21 mouse cellular contexts compared by ENCODE assay signal in the genomic region with DNA sequence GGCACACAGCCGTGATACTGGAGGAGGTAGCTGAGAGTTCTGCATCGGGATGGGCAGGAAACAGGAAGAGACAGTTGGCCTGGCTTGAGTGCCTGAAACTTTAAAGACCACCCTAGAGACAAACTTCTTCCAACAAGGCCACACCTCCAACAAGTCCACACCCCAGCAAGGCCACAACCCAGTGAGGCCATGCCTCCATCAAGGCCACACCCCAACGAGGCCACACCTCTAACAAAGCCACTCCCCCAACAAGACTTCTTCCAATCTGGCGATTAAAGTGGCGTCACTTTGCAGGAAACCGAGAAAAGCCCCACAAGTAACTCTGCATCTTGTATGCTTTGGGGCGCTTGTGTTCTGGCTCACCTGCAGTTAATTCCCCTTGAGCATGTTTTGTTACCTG. TPM values are rescaled to one million over a fixed set of nuclear protein-coding genes. Genes with fewer than 3 reads are reported as not detected.
DNase-seq lines count a peak whose midpoint lies in the region; ATAC-seq and TF ChIP-seq lines count a peak whose summit lies in the region.
"Had no signal": no experiment of that assay in that cellular context is flagged by ENCODE, and none has a peak within 500 bp of the region (broad histone marks: within the 10 kb centered on the region; RNA-seq: fewer than 3 reads in every experiment).

No protein-coding gene starts in this region.

- H3K9ac ChIP-seq in liver, embryonic 13.5 days = no peak overlapping the region
- no peak overlapping the region for H3K9ac ChIP-seq in liver, postnatal 0 days (replicated peaks)
- no peak overlapping the region for H3K9ac ChIP-seq in ES-E14 (ENCODE audit: insufficient read depth, low read depth, low read length, poor library complexity, severe bottlenecking)
- H3K9ac ChIP-seq: hindbrain, embryonic 12.5 days; intestine, embryonic 15.5 days; neural tube, embryonic 13.5 days had no signal

- no peak for TF ChIP-seq CTCF in liver, postnatal 0 days (IDR thresholded peaks at IDR 0.05; ENCODE audit: low read depth)

- H3K9me3 ChIP-seq in liver, embryonic 13.5 days (replicated peaks) = no peaks in the 10 kb centered on the region
- H3K9me3 ChIP-seq in liver, postnatal 0 days (ENCODE audit: low read length) = no peaks in the 10 kb centered on the region
- no peaks in the 10 kb centered on the region for H3K9me3 ChIP-seq in ES-E14 (ENCODE audit: control insufficient read depth, insufficient read depth, low read depth, low read length)
- H3K9me3 ChIP-seq: G1E; hindbrain, embryonic 12.5 days; intestine, embryonic 15.5 days; megakaryocyte, embryonic 14.5 days; neural tube, embryonic 13.5 days had no signal

- no peak overlapping the region for H3K4me3 ChIP-seq in liver, embryonic 13.5 days (replicated peaks)
- H3K4me3 ChIP-seq in liver, postnatal 0 days (ENCODE audit: low read depth, low read length) = no peak overlapping the region
- peak overlapping the region in 1 of 2 experiments; percentile 2; a peak in 1 of 4 replicates for H3K4me3 ChIP-seq in ES-E14 (ENCODE audit: insufficient read depth in 1 of 2, low read depth in 1 of 2, low read length in 2 of 2, poor library complexity in 1 of 2, severe bottlenecking in 1 of 2)
- H3K4me3 ChIP-seq: hindbrain, embryonic 12.5 days; intestine, embryonic 15.5 days; layer of hippocampus, adult 2 months; left cerebral cortex, adult 2 months; megakaryocyte, embryonic 14.5 days; neural tube, embryonic 13.5 days had no signal

- WGBS in liver, embryonic 13.5 days (ENCODE audit: insufficient replicate concordance) = 18% methylated on average over 7 of the region's 7 CpGs
- 24% methylated on average over 7 of the region's 7 CpGs for WGBS in liver, postnatal 0 days (ENCODE audit: insufficient replicate concordance)

- H3K27me3 ChIP-seq in liver, embryonic 13.5 days = no peaks in the 10 kb centered on the region
- no peaks in the 10 kb centered on the region for H3K27me3 ChIP-seq in liver, postnatal 0 days (ENCODE audit: insufficient read depth, low read length)
- H3K27me3 ChIP-seq: hindbrain, embryonic 12.5 days; intestine, embryonic 15.5 days; neural tube, embryonic 13.5 days had no signal

- H3K4me1 ChIP-seq in liver, embryonic 13.5 days (replicated peaks) = no peaks in the 10 kb centered on the region; the same call in 1 of the 2 replicates
- H3K4me1 ChIP-seq in liver, postnatal 0 days (ENCODE audit: insufficient read depth) = no peaks in the 10 kb centered on the region
- peaks cover 0 to 8% of the 10 kb centered on the region in 2 experiments; a peak in 1 of 4 replicates for H3K4me1 ChIP-seq in ES-E14 (ENCODE audit: control insufficient read depth in 2 of 2, insufficient read depth in 2 of 2, low read length in 2 of 2, poor library complexity in 1 of 2)
- H3K4me1 ChIP-seq: intestine, embryonic 15.5 days; megakaryocyte, embryonic 14.5 days; neural tube, embryonic 13.5 days had no signal

- in situ Hi-C loops in ES-E14 (cut with MboI; ENCODE audit: low sequenced_read_pairs in 2 of 2, unreplicated experiment in 2 of 2) = no loop called here

- H3K36me3 ChIP-seq in liver, embryonic 13.5 days = no peaks in the 10 kb centered on the region
- H3K36me3 ChIP-seq in liver, postnatal 0 days (replicated peaks; ENCODE audit: insufficient read depth, low read length) = no peaks in the 10 kb centered on the region
- no peaks in the 10 kb centered on the region; the same call in 1 of the 2 replicates for H3K36me3 ChIP-seq in ES-E14 (ENCODE audit: control insufficient read depth, insufficient read depth, low read length, poor library complexity, severe bottlenecking)
- H3K36me3 ChIP-seq: G1E; hindbrain, embryonic 12.5 days; intestine, embryonic 15.5 days; neural tube, embryonic 13.5 days had no signal

- peak; percentile 32 for DNase-seq in adrenal gland, postnatal 14 days
- no peak for DNase-seq in adrenal gland, postnatal 25 days
- DNase-seq in liver, embryonic 13.5 days = peak; percentile 16
- no peak for DNase-seq in liver, postnatal 0 days
- DNase-seq in ES-E14 (ENCODE audit: low read depth, low spot score) = peak; percentile 42
- DNase-seq in induced T-regulatory cell, adult 2 months (ENCODE audit: low read depth) = peak; percentile 27
- DNase-seq in testis, postnatal 10 days (ENCODE audit: low spot score) = no peak
- DNase-seq: cerebellum, adult 18-20 months; heart, adult 18-20 months had no signal

- H3K4me2 ChIP-seq in liver, embryonic 13.5 days = no peak overlapping the region
- no peak overlapping the region for H3K4me2 ChIP-seq in liver, postnatal 0 days (ENCODE audit: low read depth, low read length)
- H3K4me2 ChIP-seq: hindbrain, embryonic 12.5 days; intestine, embryonic 15.5 days; neural tube, embryonic 13.5 days had no signal

- no peak for ATAC-seq in liver, embryonic 13.5 days (ENCODE audit: low read depth)
- ATAC-seq in liver, postnatal 0 days = no peak
- no peak for ATAC-seq in erythroblast, adult 5-6 weeks (replicated peaks; ENCODE audit: low FRiP score, poor library complexity, severe bottlenecking)
- ATAC-seq: forebrain, embryonic 14.5 days; intestine, embryonic 15.5 days had no signal

- TF ChIP-seq EP300 in liver, postnatal 0 days (IDR thresholded peaks at IDR 0.05; ENCODE audit: low read depth) = no peak

- H3K27ac ChIP-seq in liver, embryonic 13.5 days = no peak overlapping the region
- H3K27ac ChIP-seq in liver, postnatal 0 days (ENCODE audit: low read depth) = no peak overlapping the region
- no peak overlapping the region for H3K27ac ChIP-seq in ES-E14 (ENCODE audit: insufficient read depth, low read depth, low read length, poor library complexity, severe bottlenecking)
- H3K27ac ChIP-seq: hindbrain, embryonic 12.5 days; intestine, embryonic 15.5 days; layer of hippocampus, adult 2 months; left cerebral cortex, adult 2 months; neural tube, embryonic 13.5 days had no signal

TF ChIP-seq in ES-E14, 5 proteins besides CTCF, POLR2A, EP300 and RAD21:
- TF ChIP-seq MAFK (IDR thresholded peaks at IDR 0.05; ENCODE audit: insufficient read depth, low read depth, low read length) (no peak), CHD2 (IDR thresholded peaks at IDR 0.05; ENCODE audit: low read depth, low read length) (no peak), ZNF384 (IDR thresholded peaks at IDR 0.05; ENCODE audit: low read depth, low read length) (no peak), ZC3H11A (IDR thresholded peaks at IDR 0.05; ENCODE audit: borderline replicate concordance, low read depth, low read length) (no peak), HCFC1 (IDR thresholded peaks at IDR 0.05; ENCODE audit: borderline replicate concordance, insufficient read depth, low read length) (no peak)

RNA-seq across cellular contexts. Expression of gene Foxn4, which starts 34.7 kb away (rescaled TPM):
- not detected in 2 replicates for total RNA-seq in adrenal gland, postnatal 14 days (2021)
- total RNA-seq in adrenal gland, postnatal 25 days (2021) = not detected in 2 replicates
- not detected in 2 replicates for polyA plus RNA-seq in liver, embryonic 13.5 days (2015; fragmentation: Nextera tagmentation; extraction: Ambion mirVana)
- polyA plus RNA-seq in liver, postnatal 0 days (2015; fragmentation: Nextera tagmentation; extraction: Ambion mirVana) = not detected in 2 replicates
- 7.5 and 10.7 TPM in 2 replicates for total RNA-seq in ES-E14 (2012; rRNA removed)
- not detected in 2 replicates for total RNA-seq in erythroblast, adult 5-6 weeks (2015; ENCODE audit: low replicate concordance)
- total RNA-seq in erythroblast, adult 5-6 weeks (2017; ENCODE audit: low replicate concordance) = not detected in 2 replicates
- total RNA-seq: gastrocnemius, adult 18-20 months; heart, adult 18-20 months; layer of hippocampus, adult 2 months; left cerebral cortex, adult 2 months had no signal
- polyA plus RNA-seq: G1E; intestine, embryonic 15.5 days; limb, embryonic 11.5 days; liver, embryonic 16.5 days had no signal

RNA-seq across cellular contexts. Expression of gene Myo1h, which starts 50.0 kb away (rescaled TPM):
- 0.63 and 1.6 TPM in 2 replicates for total RNA-seq in adrenal gland, postnatal 14 days (2021)
- 0.21 and 0.62 TPM in 2 replicates for total RNA-seq in adrenal gland, postnatal 25 days (2021)
- 0.16 and 0.22 TPM in 2 replicates for polyA plus RNA-seq in liver, embryonic 13.5 days (2015; fragmentation: Nextera tagmentation; extraction: Ambion mirVana)
- 0.28 and 0.37 TPM in 2 replicates for polyA plus RNA-seq in liver, postnatal 0 days (2015; fragmentation: Nextera tagmentation; extraction: Ambion mirVana)
- 3.6 and 5.6 TPM in 2 replicates for total RNA-seq in ES-E14 (2012; rRNA removed)
- not detected in 2 replicates for total RNA-seq in erythroblast, adult 5-6 weeks (2015; ENCODE audit: low replicate concordance)
- 0.84 TPM in 1 of 2 replicates, not detected in the other for total RNA-seq in erythroblast, adult 5-6 weeks (2017; ENCODE audit: low replicate concordance)
- polyA plus RNA-seq: G1E had no signal

Comparison
In these comparisons a context has a peak if more than half of its experiments do, and no peak if none do; other contexts are left out.
1. DNase-seq: peak in adrenal gland, postnatal 14 days (single experiment), liver, embryonic 13.5 days (single experiment), ES-E14 (single experiment) and induced T-regulatory cell, adult 2 months (single experiment); none in adrenal gland, postnatal 25 days (single experiment), liver, postnatal 0 days (single experiment) and testis, postnatal 10 days (single experiment).